Mouse (Mus musculus) gastrocnemius, adult 8-10 months (tissue): ENCODE data around the gene Nr6a1. TPM values are rescaled to one million over a fixed set of nuclear protein-coding genes. Genes with fewer than 3 reads are reported as not detected.

ENCODE experiments used
- DNase-seq, 2 experiments: peaks; one replicate each; pipeline ENCODE4 v3.0.0; 2022; ENCODE audit warnings: low spot score in 2 of 2
- total RNA-seq, 4 experiments: library from RNA; stranded (reverse); gene quantifications; 2 replicates each; pipeline ENCODE4 v1.2.4; 2022

The Nr6a1 gene
- total RNA-seq, 4 experiments from 2014 or later, result 4.5 to 7.1 (median 5.3) TPM

- DNase-seq, result no peak
Measured at GRCm38 (mm10) chr2:38937396-38937795, 9.9 kb upstream of the Nr6a1 start.

DNA sequence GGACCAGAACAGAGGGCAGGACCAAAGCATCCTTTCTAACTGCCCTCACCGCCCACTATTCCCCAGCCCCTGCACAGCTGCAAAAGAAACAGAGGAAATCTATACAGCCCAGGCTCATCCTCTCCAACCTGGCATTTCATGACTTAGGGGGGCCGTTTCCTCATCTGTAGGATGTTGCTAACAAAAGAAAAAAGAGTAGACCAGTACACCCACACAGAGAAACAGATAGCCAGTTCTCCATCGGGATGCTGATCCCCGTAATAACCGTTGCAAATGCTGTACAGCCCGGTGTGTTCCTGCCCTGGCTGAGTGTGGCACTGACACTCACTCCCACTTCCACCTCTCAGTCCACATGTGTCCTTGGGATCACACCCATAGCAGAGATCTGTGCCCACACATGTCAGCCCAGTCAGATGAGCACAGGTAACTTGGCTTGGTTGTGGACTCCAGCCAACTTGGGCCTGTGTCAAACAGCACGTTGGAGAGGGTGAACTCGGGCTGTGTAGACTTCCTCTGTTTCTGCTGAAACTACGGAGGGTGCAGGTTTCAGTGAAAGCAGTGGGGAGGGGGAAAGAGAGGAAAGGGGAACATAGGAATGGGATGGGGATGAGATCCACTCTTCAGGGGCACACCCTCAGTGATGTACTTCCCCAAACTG is 9.4 kb upstream of the Nr6a1 start:
- no peak for DNase-seq

DNA sequence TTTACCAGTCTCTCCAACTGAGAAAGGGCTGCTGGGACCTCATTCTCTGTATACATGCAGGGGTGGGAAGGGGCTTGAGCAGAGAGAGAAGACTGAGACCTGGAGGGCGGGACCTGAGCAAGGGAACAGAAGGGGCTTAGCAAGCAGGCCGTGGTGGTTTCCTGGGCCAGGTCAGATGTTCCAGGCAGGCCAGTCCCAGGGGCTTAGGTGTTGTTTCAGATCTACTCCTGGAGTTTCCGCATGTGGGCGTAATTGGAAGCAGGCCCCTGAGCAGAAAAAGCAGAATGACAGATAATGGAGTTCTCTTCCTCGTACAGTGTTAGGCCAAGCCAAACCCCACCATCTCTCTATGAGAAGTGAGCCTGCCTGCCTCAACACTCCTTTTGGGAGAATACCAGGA is 7.4 kb upstream of the Nr6a1 start:
- DNase-seq, result no peak

DNA sequence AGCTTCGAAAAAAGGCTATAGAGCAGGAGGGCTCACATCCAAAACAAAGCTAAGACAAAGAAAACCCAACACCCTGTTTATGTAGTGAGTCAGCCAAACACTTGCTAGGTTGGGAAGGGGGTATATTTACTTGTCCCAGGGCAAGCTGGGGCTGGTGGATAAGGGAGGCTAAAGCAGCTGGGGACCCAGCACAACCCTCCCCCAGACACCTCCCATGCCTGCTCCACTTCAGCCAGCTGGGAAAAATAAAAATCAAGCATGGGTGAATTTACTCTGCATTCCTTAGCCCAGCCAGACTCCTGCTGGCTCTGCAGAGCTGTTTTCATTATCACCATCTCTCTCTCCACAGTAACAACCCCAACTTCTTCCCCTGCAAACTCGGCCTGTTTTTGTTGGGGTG is 6.4 kb upstream of the Nr6a1 start:
- DNase-seq, result no peak

DNA sequence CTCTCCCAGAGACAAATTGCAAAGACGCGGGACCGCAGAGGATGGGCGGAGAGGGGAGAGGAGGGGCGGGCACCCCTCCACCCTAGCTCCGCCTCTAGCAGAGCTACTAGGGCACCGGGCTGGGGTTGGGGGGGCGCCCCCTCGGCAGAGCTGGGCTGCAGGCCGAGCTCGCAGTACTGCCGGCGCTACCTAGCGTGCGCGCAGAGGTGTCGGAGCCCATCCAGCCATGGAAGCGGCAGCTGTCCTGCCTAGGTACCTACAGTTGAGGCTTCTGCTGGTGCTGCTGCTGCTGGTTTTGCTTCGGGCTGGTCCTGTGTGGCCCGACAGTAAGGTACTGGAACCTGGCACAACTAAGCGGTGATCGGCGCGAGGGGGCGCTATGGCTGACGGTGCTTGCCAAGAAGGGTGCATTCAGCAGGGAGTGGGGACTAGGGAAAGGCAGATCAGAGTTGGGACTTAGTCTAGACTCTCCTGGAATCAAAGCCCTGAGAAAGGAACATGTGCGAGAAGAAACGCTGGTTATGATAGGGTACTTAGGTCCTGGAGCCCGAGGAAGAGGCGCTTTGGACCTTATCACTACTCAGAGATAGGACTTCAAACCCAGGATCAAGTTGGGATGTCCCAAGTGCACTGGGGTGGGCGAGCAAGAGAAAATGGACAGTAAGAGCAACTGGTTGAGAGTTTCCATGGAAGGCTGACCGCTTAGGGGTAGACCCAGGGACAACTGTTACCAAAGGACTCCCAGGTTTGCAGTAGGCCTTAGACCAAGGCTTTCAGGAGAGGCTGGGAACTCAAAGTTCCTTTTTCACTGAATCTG is 4.6 kb upstream of the Nr6a1 start, which contains the start of gene Olfml2a:
Olfml2a (plus strand) TSS at position 128 of the 817 bp plus-strand sequence.
- DNase-seq, result peak; percentile 65 to 73

DNA sequence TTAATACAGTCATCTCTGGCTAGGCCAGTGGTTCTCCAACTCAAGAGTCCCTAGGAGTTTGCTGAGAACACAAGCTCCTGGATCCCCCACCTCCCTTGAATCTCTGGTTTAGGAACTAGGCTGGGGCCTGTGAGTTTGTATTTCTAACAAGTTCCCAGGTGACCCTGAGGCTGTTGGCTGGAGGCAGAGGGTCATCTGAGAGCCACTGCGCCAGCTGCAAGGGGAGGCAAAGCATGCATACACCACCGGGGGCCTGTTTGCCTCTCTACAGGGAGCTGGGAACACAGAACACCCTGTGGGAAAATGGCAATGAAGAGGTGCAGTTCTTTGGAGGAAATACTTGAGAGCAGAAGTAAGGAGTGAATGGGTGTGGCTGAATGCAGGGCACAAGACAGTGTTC is 2.8 kb upstream of the Nr6a1 start:
- DNase-seq, result no peak

DNA sequence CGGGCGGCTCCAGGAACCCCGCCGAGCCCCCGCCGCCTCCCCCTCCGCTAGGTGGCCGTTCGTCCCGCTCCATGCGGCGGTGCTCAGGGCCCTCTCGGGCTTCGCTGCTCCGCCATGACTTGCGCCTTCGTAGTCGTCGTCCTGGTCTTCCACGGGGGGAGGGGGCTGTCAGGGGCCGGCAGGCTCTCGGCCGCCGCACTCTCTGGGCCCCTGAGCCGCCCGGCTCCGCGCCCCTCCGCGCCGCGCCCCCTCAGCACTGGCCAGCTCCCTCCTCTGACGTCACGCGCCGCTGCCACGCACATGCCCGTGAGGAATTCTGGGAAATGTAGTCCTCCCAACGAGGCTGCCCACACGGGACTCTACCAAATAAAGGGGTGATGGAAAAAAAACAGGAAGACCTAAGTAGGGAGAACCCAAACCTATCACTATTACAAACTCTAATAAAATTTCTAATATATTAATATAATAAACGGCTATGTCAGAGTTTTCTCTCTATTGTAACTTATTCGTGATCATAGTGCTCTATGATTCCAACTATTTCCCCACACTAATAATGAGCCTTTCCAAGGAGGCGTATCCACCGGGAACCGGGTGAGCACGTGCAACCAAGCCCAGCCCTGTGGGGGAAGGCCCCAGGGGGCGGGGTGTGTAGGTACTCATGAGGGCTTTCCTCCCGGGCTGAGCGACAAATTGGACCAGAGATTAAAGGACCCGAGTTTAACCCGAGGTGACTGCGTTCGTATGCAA is 1.2 kb downstream of the Nr6a1 start:
- DNase-seq, result peak; percentile 88 to 91

DNA sequence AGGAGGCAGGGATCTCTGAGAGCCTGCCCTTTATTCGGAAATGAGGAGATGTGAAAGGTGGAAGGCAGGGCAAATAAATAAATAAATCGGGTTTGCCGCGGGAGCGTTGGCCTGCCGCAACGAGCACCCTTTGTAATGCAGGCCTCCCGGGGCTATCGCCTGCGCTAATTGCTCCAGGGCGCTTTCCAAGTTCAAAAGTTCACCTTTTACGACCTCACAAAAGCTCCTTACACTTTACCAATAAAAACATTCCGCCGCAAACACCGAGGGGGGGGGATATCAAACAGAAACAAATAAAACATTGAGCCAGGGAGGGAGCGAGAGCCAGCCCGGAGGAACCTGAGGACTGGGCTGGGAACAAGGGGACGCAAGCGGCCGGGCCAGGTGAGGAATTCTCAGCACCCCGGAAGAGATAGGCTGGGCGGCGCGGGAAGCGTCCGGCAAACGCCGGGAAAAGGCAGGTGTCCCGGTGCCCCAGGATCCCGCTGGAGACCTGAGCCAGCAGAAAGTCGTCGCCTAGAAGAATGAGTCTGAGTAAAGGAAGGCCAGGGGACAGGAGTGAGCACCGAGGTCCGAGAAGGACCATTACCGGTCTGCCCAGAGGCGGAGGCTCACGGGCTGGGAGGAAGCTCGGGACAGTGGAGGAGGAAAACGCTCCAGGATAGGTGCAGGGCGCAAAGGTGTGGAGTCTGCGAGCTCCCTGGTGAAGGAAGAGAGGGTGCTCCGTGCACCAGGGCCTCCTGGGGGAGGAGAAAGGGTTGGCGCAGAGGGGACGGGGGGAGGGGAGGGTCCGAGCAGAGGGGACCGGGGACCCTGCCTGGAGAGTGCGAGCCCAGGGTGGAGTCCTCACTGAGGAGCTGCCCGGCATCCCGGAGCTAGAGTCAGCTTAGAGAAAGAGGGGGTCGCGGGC is 2.1 kb downstream of the Nr6a1 start:
- no peak for DNase-seq

- no peak for DNase-seq
Measured at GRCm38 (mm10) chr2:38924571-38924970, 2.9 kb downstream of the Nr6a1 start.

DNA sequence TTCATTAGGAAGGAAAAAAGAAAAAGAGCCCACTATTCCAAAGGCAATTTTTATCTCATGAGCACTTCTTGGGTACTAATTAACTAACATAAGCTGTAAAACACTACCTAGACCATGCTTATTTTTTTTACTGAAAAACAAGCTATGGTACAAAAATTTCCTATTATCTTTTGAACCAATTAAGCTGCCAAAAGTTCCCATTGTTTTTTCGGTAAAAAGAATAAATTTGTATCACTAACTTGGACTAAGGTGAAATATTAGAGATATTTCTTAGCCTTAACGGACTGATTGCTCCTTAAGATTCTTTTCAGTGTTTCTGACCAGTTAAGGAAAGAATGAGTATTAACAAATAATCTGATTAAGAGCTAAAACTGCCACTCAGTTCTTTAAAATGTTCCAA is 3.6 kb downstream of the Nr6a1 start:
- DNase-seq, result no peak

DNA sequence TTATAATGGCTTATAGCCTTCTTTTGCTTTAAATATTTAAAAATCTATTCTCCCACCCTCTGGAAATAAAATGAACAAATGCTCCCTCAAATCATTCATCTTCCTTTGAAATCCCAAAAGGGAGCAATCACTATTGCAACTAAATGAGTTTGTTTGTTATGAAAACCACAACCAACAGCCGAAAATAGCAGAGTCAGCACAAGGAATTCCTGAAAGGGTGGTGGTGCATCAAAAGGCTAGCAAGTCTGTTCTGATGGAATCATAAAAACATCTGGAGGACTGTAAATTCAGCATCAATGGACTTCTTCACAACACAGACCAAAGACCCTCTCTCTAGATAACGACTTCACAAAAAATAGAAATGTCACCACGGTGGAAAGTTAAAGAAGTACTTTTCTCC is 4.0 kb downstream of the Nr6a1 start:
- no peak for DNase-seq

- no peak for DNase-seq
Measured at GRCm38 (mm10) chr2:38921374-38921773, 6.1 kb downstream of the Nr6a1 start.

- no peak for DNase-seq
Measured at GRCm38 (mm10) chr2:38916947-38917691, 10.4 kb downstream of the Nr6a1 start.

GRCm38 (mm10) chr2:38914965-38915364 is 12.5 kb downstream of the Nr6a1 start:
- DNase-seq, result no peak

DNA sequence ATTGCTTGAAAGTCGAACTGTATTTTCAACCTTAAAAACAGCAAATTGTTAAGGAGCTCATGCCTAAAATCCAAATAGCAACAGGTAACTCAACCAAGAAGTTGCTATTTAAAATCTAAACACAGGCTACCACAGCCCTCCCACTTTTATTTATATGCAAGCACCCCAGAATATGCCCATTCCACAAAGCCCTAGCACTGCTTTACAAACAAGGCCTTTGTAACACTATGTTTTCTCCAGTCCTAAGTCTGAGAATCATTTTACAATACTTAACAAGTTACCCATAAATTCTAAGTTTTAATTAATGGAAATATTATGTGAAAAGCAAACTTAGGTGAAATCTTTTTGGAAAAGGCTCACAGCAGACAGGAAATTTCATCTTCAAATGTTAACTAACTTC is 13.0 kb downstream of the Nr6a1 start:
- no peak for DNase-seq

DNA sequence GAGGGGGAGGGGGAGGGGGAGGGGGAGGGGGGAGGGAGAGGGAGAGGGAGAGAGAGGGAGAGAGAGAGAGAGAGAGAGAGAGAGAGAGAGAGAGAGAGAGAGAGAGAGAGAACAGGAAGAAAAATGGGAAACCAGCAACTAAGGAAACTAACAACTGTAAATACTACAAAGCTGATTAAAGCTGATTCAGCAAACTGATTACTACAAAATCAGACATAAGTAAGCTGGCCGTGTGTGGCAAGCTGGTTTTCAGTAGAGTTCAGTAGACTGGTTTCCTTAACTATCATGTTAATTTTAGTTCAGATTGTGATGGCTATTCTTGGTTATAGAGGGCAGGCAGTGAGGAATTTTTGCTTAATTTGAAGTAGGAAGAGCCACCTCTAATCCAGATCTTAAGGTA is 18.9 kb downstream of the Nr6a1 start:
- no peak for DNase-seq

DNA sequence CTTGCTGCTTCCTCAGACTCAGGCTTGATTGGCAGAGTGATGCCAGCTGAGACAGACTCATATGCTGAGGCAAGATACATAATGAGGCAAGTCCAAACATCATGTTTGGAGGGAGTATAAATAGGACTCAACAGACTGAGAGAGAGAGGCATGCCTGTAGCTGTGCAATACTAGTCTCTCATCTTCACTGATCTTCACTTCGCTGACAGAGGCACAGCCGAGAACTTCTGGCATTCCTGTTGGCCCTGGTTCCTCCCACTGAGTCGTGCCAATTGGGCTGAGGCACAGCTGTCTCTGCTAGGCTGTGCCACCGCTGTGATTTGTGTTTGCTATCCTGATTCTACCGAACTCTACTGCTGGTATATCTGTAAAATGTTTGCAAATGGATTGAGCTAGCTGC is 21.4 kb downstream of the Nr6a1 start:
- peak; percentile 22 to 57 for DNase-seq

GRCm38 (mm10) chr2:38904290-38904689 is 23.2 kb downstream of the Nr6a1 start:
- DNase-seq, result no peak

DNA sequence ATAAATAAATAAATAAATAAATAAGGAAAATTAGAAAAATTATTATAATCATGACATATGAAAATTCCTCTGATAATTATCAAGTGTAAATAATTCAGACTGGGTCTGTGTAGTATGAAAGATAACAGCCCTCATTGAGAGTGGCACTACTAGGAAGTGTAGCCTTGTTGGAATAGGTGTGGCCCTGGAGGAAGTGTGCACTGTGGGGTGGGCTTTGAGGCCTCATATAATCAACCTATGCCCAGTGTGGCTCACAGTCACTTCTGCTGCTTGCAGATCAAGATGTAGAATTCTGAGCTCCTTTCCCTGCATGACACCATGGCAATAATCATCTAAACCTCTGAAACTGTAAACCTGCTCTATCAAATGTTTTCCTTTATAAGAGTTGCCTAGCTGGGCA is 24.6 kb downstream of the Nr6a1 start:
- DNase-seq, result no peak

GRCm38 (mm10) chr2:38880907-38881672 is 46.4 kb downstream of the Nr6a1 start:
- no peak for DNase-seq
